Mouse (Mus musculus) spleen, adult 2 months (tissue): ENCODE data around the gene Josd1.

Source experiments
- CTCF ChIP-seq: fragments of 200-500 bp; IDR thresholded peaks from 2 replicates; pipeline ENCODE4 v1.5.1; 2011; ENCODE audit warnings: mild to moderate bottlenecking, inconsistent platforms; ENCODE audit not compliant: insufficient read depth, insufficient read length, insufficient replicate concordance; ENCODE audit errors: extremely low read depth
- POLR2A ChIP-seq: fragments of 200-500 bp; IDR thresholded peaks from 2 replicates; pipeline ENCODE4 v1.6.1; 2011; ENCODE audit warnings: low read depth, low read length, inconsistent platforms

DNA sequence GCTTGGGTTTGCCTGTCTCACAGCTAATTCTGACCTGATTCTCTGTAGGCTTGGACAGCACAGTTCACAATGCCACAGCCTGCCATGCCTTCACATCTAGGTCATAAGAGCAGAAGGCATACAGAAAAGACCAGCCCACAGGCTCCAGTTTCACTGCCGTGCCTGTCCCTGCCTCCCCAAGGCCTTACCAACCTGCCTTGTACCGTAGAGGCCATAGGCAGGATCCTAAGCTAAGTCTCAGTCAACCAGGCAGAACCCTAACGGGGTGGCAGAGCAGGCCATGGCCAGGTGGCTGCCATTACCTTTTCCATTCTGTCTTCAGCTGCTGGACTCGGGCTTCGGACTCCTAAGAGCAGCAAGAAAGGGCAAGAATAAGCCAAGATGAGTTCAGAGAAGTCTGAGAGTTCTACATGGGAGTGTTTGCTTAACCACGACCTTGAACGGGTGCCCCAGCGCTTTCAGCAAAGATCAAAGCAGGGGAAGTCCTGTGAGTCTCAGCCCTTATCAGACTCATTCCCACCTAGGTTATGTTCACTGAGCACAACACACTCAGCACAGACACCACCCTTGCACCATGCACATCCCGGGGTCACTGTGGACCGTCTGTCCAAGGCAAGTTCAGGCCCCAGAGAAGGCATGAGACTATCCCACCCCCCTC lies 41.1 kb upstream of the Josd1 start:
- TF ChIP-seq CTCF (no peak), POLR2A (no peak)
